In genomic region chr10:110976046-110976445, GRCm38 (mm10) we compare ENCODE assay signal across 9 mouse cellular contexts. TPM values are rescaled to one million over a fixed set of nuclear protein-coding genes. Genes with fewer than 3 reads are reported as not detected.
DNase-seq lines count a peak whose midpoint lies in the region; ATAC-seq and TF ChIP-seq lines count a peak whose summit lies in the region.
"Had no signal": no experiment of that assay in that cellular context is flagged by ENCODE, and none has a peak within 500 bp of the region (broad histone marks: within the 10 kb centered on the region; RNA-seq: fewer than 3 reads in every experiment).

No protein-coding gene starts in this region.

- no peaks in the 10 kb centered on the region for H3K27me3 ChIP-seq in limb, embryonic 12.5 days
- H3K27me3 ChIP-seq in neural tube, embryonic 13.5 days, result no peaks in the 10 kb centered on the region

- WGBS in limb, embryonic 12.5 days, result 7% methylated on average over 1 of the region's 1 CpGs
- 6% methylated on average over 1 of the region's 1 CpGs for WGBS in neural tube, embryonic 13.5 days

- DNase-seq in layer of hippocampus, adult 2 months (ENCODE audit: low spot score in 2 of 2), result peak in 1 of 2 experiments; percentile 56
- no peak for DNase-seq in layer of hippocampus, postnatal 36 days
- DNase-seq in ES-E14 (ENCODE audit: low read depth, low spot score), result peak; percentile 37
- peak; percentile 35 for DNase-seq in c-Kit-positive CD71-negative TER-119-negative erythroid progenitor cells, embryonic 14.5 days (ENCODE audit: low read depth)
- peak; percentile 70 for DNase-seq in forelimb bud, embryonic 11.5 days (ENCODE audit: low read depth, low spot score)
- no peak for DNase-seq in ovary, postnatal 36 days (ENCODE audit: low spot score)

- H3K4me1 ChIP-seq in ES-E14 (ENCODE audit: control insufficient read depth in 2 of 2, insufficient read depth in 2 of 2, low read length in 2 of 2, poor library complexity in 1 of 2), result peaks cover 3 to 5% of the 10 kb centered on the region in 2 experiments
- no peaks in the 10 kb centered on the region for H3K4me1 ChIP-seq in limb, embryonic 12.5 days (replicated peaks)
- H3K4me1 ChIP-seq in neural tube, embryonic 13.5 days (replicated peaks), result no peaks in the 10 kb centered on the region

- no peak overlapping the region for H3K27ac ChIP-seq in layer of hippocampus, adult 2 months
- H3K27ac ChIP-seq in ES-E14 (ENCODE audit: insufficient read depth, low read depth, low read length, poor library complexity, severe bottlenecking), result no peak overlapping the region
- no peak overlapping the region for H3K27ac ChIP-seq in limb, embryonic 12.5 days
- no peak overlapping the region for H3K27ac ChIP-seq in neural tube, embryonic 13.5 days (replicated peaks)

- ATAC-seq in limb, embryonic 12.5 days (ENCODE audit: insufficient number of reproducible peaks, insufficient read depth, low FRiP score, low TSS enrichment, low read depth), result peak; percentile 60; the same call in 1 of the 2 replicates
- peak; percentile 63; the same call in 1 of the 2 replicates for ATAC-seq in neural tube, embryonic 13.5 days (ENCODE audit: low read depth)

- H3K4me2 ChIP-seq in limb, embryonic 12.5 days, result no peak overlapping the region
- no peak overlapping the region for H3K4me2 ChIP-seq in neural tube, embryonic 13.5 days

- no peak overlapping the region for H3K9ac ChIP-seq in ES-E14 (ENCODE audit: insufficient read depth, low read depth, low read length, poor library complexity, severe bottlenecking)
- no peak overlapping the region for H3K9ac ChIP-seq in limb, embryonic 12.5 days (replicated peaks)
- H3K9ac ChIP-seq in neural tube, embryonic 13.5 days, result no peak overlapping the region

- H3K4me3 ChIP-seq in layer of hippocampus, adult 2 months, result no peak overlapping the region
- no peak overlapping the region for H3K4me3 ChIP-seq in ES-E14 (ENCODE audit: insufficient read depth in 1 of 2, low read depth in 1 of 2, low read length in 2 of 2, poor library complexity in 1 of 2, severe bottlenecking in 1 of 2)
- H3K4me3 ChIP-seq in limb, embryonic 12.5 days (replicated peaks), result no peak overlapping the region
- no peak overlapping the region for H3K4me3 ChIP-seq in neural tube, embryonic 13.5 days
- H3K4me3 ChIP-seq: myocyte had no signal

- H3K36me3 ChIP-seq in ES-E14 (ENCODE audit: control insufficient read depth, insufficient read depth, low read length, poor library complexity, severe bottlenecking), result peaks cover 9% of the 10 kb centered on the region; the same call in 1 of the 2 replicates
- H3K36me3 ChIP-seq in limb, embryonic 12.5 days, result peaks cover 65% of the 10 kb centered on the region
- peaks cover 49% of the 10 kb centered on the region for H3K36me3 ChIP-seq in neural tube, embryonic 13.5 days

- H3K9me3 ChIP-seq in ES-E14 (ENCODE audit: control insufficient read depth, insufficient read depth, low read depth, low read length), result no peaks in the 10 kb centered on the region
- H3K9me3 ChIP-seq in limb, embryonic 12.5 days, result no peaks in the 10 kb centered on the region
- H3K9me3 ChIP-seq in neural tube, embryonic 13.5 days, result no peaks in the 10 kb centered on the region

- peak; percentile 87 for TF ChIP-seq CTCF in layer of hippocampus, adult 2 months (conservative IDR thresholded peaks at IDR 0.05)

- in situ Hi-C loops in ES-E14 (cut with MboI; ENCODE audit: low sequenced_read_pairs in 2 of 2, unreplicated experiment in 2 of 2), result loop anchor here in 1 of 2 experiments (10.0 kb wide), 2 partner anchors 129 to 181 kb away; no protein-coding TSS in a partner anchor

TF ChIP-seq in ES-E14, 5 proteins besides CTCF, POLR2A, EP300 and RAD21:
- peak; percentile 83; the same call in 1 of the 2 replicates for TF ChIP-seq ZC3H11A (IDR thresholded peaks at IDR 0.05; ENCODE audit: borderline replicate concordance, low read depth, low read length)
- TF ChIP-seq CHD2 (IDR thresholded peaks at IDR 0.05; ENCODE audit: low read depth, low read length), result no peak
- no peak for TF ChIP-seq MAFK (IDR thresholded peaks at IDR 0.05; ENCODE audit: insufficient read depth, low read depth, low read length)
TF ChIP-seq in ES-E14: peak in this region for 1.

RNA-seq across cellular contexts. Expression of gene Zdhhc17, which starts 33.9 kb away (rescaled TPM):
- 100 to 1,000 TPM; 105 to 110 TPM for total RNA-seq in layer of hippocampus, adult 2 months (2021)
- total RNA-seq in layer of hippocampus, postnatal 36 days (2021), result 10 to 100 TPM; 97.6 TPM
- 26.2 and 33.1 TPM in 2 replicates for total RNA-seq in ES-E14 (2012; rRNA removed)
- polyA plus RNA-seq in limb, embryonic 12.5 days (2016; fragmentation: Nextera tagmentation; extraction: Ambion mirVana), result 32.6 and 34.9 TPM in 2 replicates
- 47.2 and 54.5 TPM in 2 replicates for polyA plus RNA-seq in neural tube, embryonic 13.5 days (2015; fragmentation: Nextera tagmentation; extraction: Ambion mirVana)

RNA-seq across cellular contexts. Expression of gene Csrp2, which starts 56.5 kb away (rescaled TPM):
- total RNA-seq in layer of hippocampus, adult 2 months (2021), result 10 to 100 TPM; 20.2 to 24.6 TPM
- 10 to 100 TPM; 24.7 to 26.1 TPM for total RNA-seq in layer of hippocampus, postnatal 36 days (2021)
- 252 and 292 TPM in 2 replicates for total RNA-seq in ES-E14 (2012; rRNA removed)
- 182 and 188 TPM in 2 replicates for polyA plus RNA-seq in limb, embryonic 12.5 days (2016; fragmentation: Nextera tagmentation; extraction: Ambion mirVana)
- 175 and 178 TPM in 2 replicates for polyA plus RNA-seq in neural tube, embryonic 13.5 days (2015; fragmentation: Nextera tagmentation; extraction: Ambion mirVana)

Comparison
In these comparisons a context has a peak if more than half of its experiments do, and no peak if none do; other contexts are left out.
1. DNase-seq: peak in ES-E14 (single experiment), c-Kit-positive CD71-negative TER-119-negative erythroid progenitor cells, embryonic 14.5 days (single experiment) and forelimb bud, embryonic 11.5 days (single experiment); none in layer of hippocampus, postnatal 36 days (0 of 2) and ovary, postnatal 36 days (single experiment).